8 mouse cellular contexts compared by ENCODE assay signal in genomic region chr8:119791804-119792704, GRCm38 (mm10). TPM values are rescaled to one million over a fixed set of nuclear protein-coding genes. Genes with fewer than 3 reads are reported as not detected.
DNase-seq lines count a peak whose midpoint lies in the region; ATAC-seq and TF ChIP-seq lines count a peak whose summit lies in the region.

No protein-coding gene starts in this region.

- H3K9ac ChIP-seq in forebrain, embryonic 13.5 days, result no peak overlapping the region
- H3K9ac ChIP-seq in lung, postnatal 0 days (replicated peaks; ENCODE audit: low read depth), result 0 out of 2 replicates have a peak overlapping the region, but pooled peaks have one; percentile 5

- DNase-seq in urinary bladder, postnatal 14 days (ENCODE audit: low spot score), result peak; percentile 54
- no peak for DNase-seq in urinary bladder, postnatal 25 days (ENCODE audit: low spot score)
- DNase-seq in kidney, adult 18-20 months, result peak; percentile 54
- DNase-seq in lung, postnatal 0 days (ENCODE audit: low spot score), result peak; percentile 64
- peak; percentile 92 for DNase-seq in retina, postnatal 1 day
- no peak for DNase-seq in layer of hippocampus, postnatal 25 days (ENCODE audit: extremely low spot score in 1 of 2, low spot score in 1 of 2)
- DNase-seq in right cerebral cortex, postnatal 14 days, result no peak

- TF ChIP-seq CTCF in lung, postnatal 0 days (IDR thresholded peaks at IDR 0.05), result no peak

- H3K27ac ChIP-seq in forebrain, embryonic 13.5 days, result peak overlapping the region; percentile 20
- H3K27ac ChIP-seq in lung, postnatal 0 days (ENCODE audit: low read length), result no peak overlapping the region

- H3K27me3 ChIP-seq in forebrain, embryonic 13.5 days, result no peaks in the 10 kb centered on the region
- H3K27me3 ChIP-seq in lung, postnatal 0 days (replicated peaks; ENCODE audit: insufficient read depth, low read length), result no peaks in the 10 kb centered on the region

- peaks cover 46% of the 10 kb centered on the region for H3K4me1 ChIP-seq in forebrain, embryonic 13.5 days
- peaks cover 5% of the 10 kb centered on the region; the same call in 1 of the 2 replicates for H3K4me1 ChIP-seq in lung, postnatal 0 days (ENCODE audit: insufficient read depth, low read depth, low read length)

- no peak overlapping the region for H3K4me3 ChIP-seq in forebrain, embryonic 13.5 days
- H3K4me3 ChIP-seq in lung, postnatal 0 days (ENCODE audit: low read depth, low read length), result no peak overlapping the region

- H3K4me2 ChIP-seq in forebrain, embryonic 13.5 days, result no peak overlapping the region
- no peak overlapping the region for H3K4me2 ChIP-seq in lung, postnatal 0 days (replicated peaks; ENCODE audit: low read depth, low read length)

- no peak for TF ChIP-seq EP300 in lung, postnatal 0 days (IDR thresholded peaks at IDR 0.05)

- no peaks in the 10 kb centered on the region for H3K36me3 ChIP-seq in forebrain, embryonic 13.5 days (ENCODE audit: poor library complexity, severe bottlenecking)
- H3K36me3 ChIP-seq in lung, postnatal 0 days (ENCODE audit: insufficient read depth, low read length), result no peaks in the 10 kb centered on the region

- WGBS in forebrain, embryonic 13.5 days, result 9% methylated on average over 15 of the region's 16 CpGs
- 35% methylated on average over 16 of the region's 16 CpGs for WGBS in lung, postnatal 0 days

- peak; percentile 54 for ATAC-seq in forebrain, embryonic 13.5 days
- ATAC-seq in lung, postnatal 0 days, result peak; percentile 66

- no peaks in the 10 kb centered on the region for H3K9me3 ChIP-seq in forebrain, embryonic 13.5 days (replicated peaks)
- H3K9me3 ChIP-seq in lung, postnatal 0 days (ENCODE audit: low read length), result no peaks in the 10 kb centered on the region

RNA-seq across cellular contexts. Expression of gene Tldc1, which starts 13.8 kb away (rescaled TPM):
- polyA plus RNA-seq in forebrain, embryonic 13.5 days (2015; fragmentation: Nextera tagmentation; extraction: Ambion mirVana), result 11.6 and 14.4 TPM in 2 replicates
- polyA plus RNA-seq in lung, postnatal 0 days (2015; fragmentation: Nextera tagmentation; extraction: Ambion mirVana), result 7.9 and 9.7 TPM in 2 replicates
- 10 to 100 TPM; 14.1 to 17.0 TPM for total RNA-seq in layer of hippocampus, postnatal 25 days (2021)

RNA-seq across cellular contexts. Expression of gene Cotl1, which starts 48.3 kb away (rescaled TPM):
- 92.3 and 99.6 TPM in 2 replicates for polyA plus RNA-seq in forebrain, embryonic 13.5 days (2015; fragmentation: Nextera tagmentation; extraction: Ambion mirVana)
- polyA plus RNA-seq in lung, postnatal 0 days (2015; fragmentation: Nextera tagmentation; extraction: Ambion mirVana), result 54.3 and 54.6 TPM in 2 replicates
- 100 to 1,000 TPM; 121 to 140 TPM for total RNA-seq in layer of hippocampus, postnatal 25 days (2021)

Comparison
In these comparisons a context has a peak if more than half of its experiments do, and no peak if none do; other contexts are left out.
1. DNase-seq: peak in urinary bladder, postnatal 14 days (single experiment), kidney, adult 18-20 months (single experiment), lung, postnatal 0 days (single experiment) and retina, postnatal 1 day (single experiment); none in urinary bladder, postnatal 25 days (single experiment), layer of hippocampus, postnatal 25 days (0 of 2) and right cerebral cortex, postnatal 14 days (single experiment).